Mouse (Mus musculus): ENCODE data around the gene Cd36. TPM values are rescaled to one million over a fixed set of nuclear protein-coding genes. Genes with fewer than 3 reads are reported as not detected.

The Cd36 gene
- polyA plus RNA-seq, 1 experiment, result 7.7 TPM

- no peak overlapping the region for H3K4me2 ChIP-seq (ENCODE audit: low read depth)
- H3K27me3 ChIP-seq (ENCODE audit: control insufficient read depth, insufficient read depth, insufficient read length), result no peaks in the 10 kb centered on the region
- H3K36me3 ChIP-seq (ENCODE audit: control insufficient read depth, insufficient read depth), result no peaks in the 10 kb centered on the region
- no peak overlapping the region for H3K4me3 ChIP-seq
- TF ChIP-seq TCF12 (IDR thresholded peaks at IDR 0.05; ENCODE audit: insufficient read depth, poor library complexity, severe bottlenecking) (no peak), TCF3 (IDR thresholded peaks at IDR 0.05; ENCODE audit: insufficient read length, low read depth) (no peak), SRF (IDR thresholded peaks at IDR 0.05; ENCODE audit: control insufficient read depth, insufficient read length, low read depth) (no peak), POLR2AphosphoS2 (IDR thresholded peaks at IDR 0.05; ENCODE audit: insufficient read length, low read depth) (no peak), MYOD1 (IDR thresholded peaks at IDR 0.05; ENCODE audit: control insufficient read depth in 1 of 3, insufficient read length in 2 of 3, low read depth in 2 of 3) (no peak), POLR2A (IDR thresholded peaks at IDR 0.05; ENCODE audit: insufficient read length, low read depth) (no peak)
- H3ac ChIP-seq (ENCODE audit: control insufficient read depth, insufficient read length), result no peak overlapping the region
- H3K79me2 ChIP-seq (ENCODE audit: control insufficient read depth, insufficient read depth), result no peaks in the 10 kb centered on the region
Observed at GRCm38 (mm10) chr5:17848733-17849132, 39.9 kb downstream of the Cd36 start.

DNA sequence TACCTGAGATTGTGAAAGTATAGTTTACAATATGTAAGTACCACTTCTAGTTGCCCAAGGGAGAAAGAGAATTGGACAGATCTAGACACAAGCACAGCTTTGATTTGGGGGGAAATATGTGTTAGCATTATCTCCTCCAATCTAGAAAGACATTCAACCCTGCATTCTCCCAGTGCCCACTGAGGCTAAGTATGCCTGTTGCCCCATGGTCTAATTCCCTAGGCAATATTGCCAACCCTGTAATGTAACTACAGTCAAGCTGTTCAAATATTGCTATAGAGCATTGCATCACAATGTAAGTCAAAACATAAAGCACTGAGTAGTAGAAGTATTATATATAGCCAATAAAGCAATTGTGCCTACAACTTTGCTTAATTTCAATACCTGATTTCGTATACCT, 40.3 kb downstream of the Cd36 start:
- no peaks in the 10 kb centered on the region for H3K27me3 ChIP-seq (ENCODE audit: control insufficient read depth, insufficient read depth, insufficient read length)
- H3K36me3 ChIP-seq (ENCODE audit: control insufficient read depth, insufficient read depth), result no peaks in the 10 kb centered on the region
- H3K4me2 ChIP-seq (ENCODE audit: low read depth), result no peak overlapping the region
- TF ChIP-seq POLR2A (IDR thresholded peaks at IDR 0.05; ENCODE audit: insufficient read length, low read depth) (no peak), TCF12 (IDR thresholded peaks at IDR 0.05; ENCODE audit: insufficient read depth, poor library complexity, severe bottlenecking) (no peak), CEBPB (IDR thresholded peaks at IDR 0.05; ENCODE audit: insufficient read depth, poor library complexity, severe bottlenecking) (no peak), POLR2AphosphoS2 (IDR thresholded peaks at IDR 0.05; ENCODE audit: insufficient read length, low read depth) (no peak), REST (IDR thresholded peaks at IDR 0.05; ENCODE audit: insufficient read depth, insufficient read length) (no peak), MAX (IDR thresholded peaks at IDR 0.05; ENCODE audit: low read depth) (no peak), SRF (IDR thresholded peaks at IDR 0.05; ENCODE audit: control insufficient read depth, insufficient read length, low read depth) (no peak), MYOG (IDR thresholded peaks at IDR 0.05; ENCODE audit: control insufficient read depth in 1 of 3, insufficient read depth in 1 of 3, insufficient read length in 2 of 3, low read depth in 2 of 3) (no peak), USF1 (IDR thresholded peaks at IDR 0.05; ENCODE audit: low read depth) (no peak), E2F4 (IDR thresholded peaks at IDR 0.05; ENCODE audit: insufficient read depth) (no peak), MYOD1 (IDR thresholded peaks at IDR 0.05; ENCODE audit: control insufficient read depth in 1 of 3, insufficient read length in 2 of 3, low read depth in 2 of 3) (no peak), TCF3 (IDR thresholded peaks at IDR 0.05; ENCODE audit: insufficient read length, low read depth) (no peak)
- H3K79me2 ChIP-seq (ENCODE audit: control insufficient read depth, insufficient read depth), result no peaks in the 10 kb centered on the region
- no peak overlapping the region for H3K4me3 ChIP-seq
- H3ac ChIP-seq (ENCODE audit: control insufficient read depth, insufficient read length), result no peak overlapping the region

- TF ChIP-seq POLR2AphosphoS2 (IDR thresholded peaks at IDR 0.05; ENCODE audit: insufficient read length, low read depth), result no peak
- no peak for TF ChIP-seq TCF3 (IDR thresholded peaks at IDR 0.05; ENCODE audit: insufficient read length, low read depth)
- TF ChIP-seq CEBPB (IDR thresholded peaks at IDR 0.05; ENCODE audit: insufficient read depth, poor library complexity, severe bottlenecking), result no peak
- TF ChIP-seq SRF (IDR thresholded peaks at IDR 0.05; ENCODE audit: control insufficient read depth, insufficient read length, low read depth), result no peak
- no peak for TF ChIP-seq REST (IDR thresholded peaks at IDR 0.05; ENCODE audit: insufficient read depth, insufficient read length)
- no peak for TF ChIP-seq TCF12 (IDR thresholded peaks at IDR 0.05; ENCODE audit: insufficient read depth, poor library complexity, severe bottlenecking)
- TF ChIP-seq MYOG (IDR thresholded peaks at IDR 0.05; ENCODE audit: control insufficient read depth in 1 of 3, insufficient read depth in 1 of 3, insufficient read length in 2 of 3, low read depth in 2 of 3), result no peak
- TF ChIP-seq POLR2A (IDR thresholded peaks at IDR 0.05; ENCODE audit: insufficient read length, low read depth), result no peak
- no peak for TF ChIP-seq MAX (IDR thresholded peaks at IDR 0.05; ENCODE audit: low read depth)
- TF ChIP-seq USF1 (IDR thresholded peaks at IDR 0.05; ENCODE audit: low read depth), result no peak
- TF ChIP-seq MYOD1 (IDR thresholded peaks at IDR 0.05; ENCODE audit: control insufficient read depth in 1 of 3, insufficient read length in 2 of 3, low read depth in 2 of 3), result no peak
- TF ChIP-seq E2F4 (IDR thresholded peaks at IDR 0.05; ENCODE audit: insufficient read depth), result no peak
- H3K4me2 ChIP-seq (ENCODE audit: low read depth), result no peak overlapping the region
Observed at GRCm38 (mm10) chr5:17843921-17844320, 44.7 kb downstream of the Cd36 start.

DNA sequence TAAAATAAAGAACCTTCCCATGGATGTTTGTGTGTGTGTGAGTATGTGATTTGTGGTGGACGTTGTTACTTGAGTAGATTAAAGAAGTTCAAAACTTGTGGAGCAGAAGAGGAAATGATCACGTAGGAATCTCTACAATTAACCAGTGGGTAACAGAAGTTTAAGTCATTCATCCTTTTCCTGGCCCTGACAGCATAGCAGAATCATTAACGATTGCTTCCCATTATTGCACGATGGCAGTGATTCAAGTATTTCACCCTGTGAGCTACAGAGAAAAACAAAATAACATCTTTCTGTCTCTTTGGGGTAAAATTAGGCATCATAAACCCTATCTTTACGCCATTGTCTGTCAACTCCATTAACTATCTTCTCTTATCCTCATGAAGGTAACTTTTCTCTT, 45.3 kb downstream of the Cd36 start:
- Histone ChIP-seq H3K27me3 (ENCODE audit: control insufficient read depth, insufficient read depth, insufficient read length) (no peaks in the 10 kb centered on the region), H3K4me3 (no peak overlapping the region), H3K36me3 (ENCODE audit: control insufficient read depth, insufficient read depth) (no peaks in the 10 kb centered on the region), H3ac (ENCODE audit: control insufficient read depth, insufficient read length) (no peak overlapping the region), H3K79me2 (ENCODE audit: control insufficient read depth, insufficient read depth) (no peaks in the 10 kb centered on the region), H3K4me2 (ENCODE audit: low read depth) (no peak overlapping the region)
- TF ChIP-seq TCF12 (IDR thresholded peaks at IDR 0.05; ENCODE audit: insufficient read depth, poor library complexity, severe bottlenecking), result no peak
- no peak for TF ChIP-seq CEBPB (IDR thresholded peaks at IDR 0.05; ENCODE audit: insufficient read depth, poor library complexity, severe bottlenecking)
- TF ChIP-seq MAX (IDR thresholded peaks at IDR 0.05; ENCODE audit: low read depth), result no peak
- no peak for TF ChIP-seq TCF3 (IDR thresholded peaks at IDR 0.05; ENCODE audit: insufficient read length, low read depth)
- TF ChIP-seq E2F4 (IDR thresholded peaks at IDR 0.05; ENCODE audit: insufficient read depth), result no peak
- TF ChIP-seq USF1 (IDR thresholded peaks at IDR 0.05; ENCODE audit: low read depth), result no peak
- TF ChIP-seq MYOD1 (IDR thresholded peaks at IDR 0.05; ENCODE audit: control insufficient read depth in 1 of 3, insufficient read length in 2 of 3, low read depth in 2 of 3), result no peak
- TF ChIP-seq POLR2AphosphoS2 (IDR thresholded peaks at IDR 0.05; ENCODE audit: insufficient read length, low read depth), result no peak
- TF ChIP-seq SRF (IDR thresholded peaks at IDR 0.05; ENCODE audit: control insufficient read depth, insufficient read length, low read depth), result no peak
- no peak for TF ChIP-seq POLR2A (IDR thresholded peaks at IDR 0.05; ENCODE audit: insufficient read length, low read depth)

More at GRCm38 (mm10) chr5:17843921-17844320, 44.7 kb downstream of the Cd36 start:
- H3K4me3 ChIP-seq, result no peak overlapping the region
- H3K79me2 ChIP-seq (ENCODE audit: control insufficient read depth, insufficient read depth), result no peaks in the 10 kb centered on the region
- H3K36me3 ChIP-seq (ENCODE audit: control insufficient read depth, insufficient read depth), result no peaks in the 10 kb centered on the region
- no peaks in the 10 kb centered on the region for H3K27me3 ChIP-seq (ENCODE audit: control insufficient read depth, insufficient read depth, insufficient read length)
- no peak overlapping the region for H3ac ChIP-seq (ENCODE audit: control insufficient read depth, insufficient read length)

Data from myocyte (in vitro differentiated cells).